Mouse (Mus musculus) small intestine, adult 2 months (tissue): Measurements from ENCODE around the gene C1s2.

Source experiments
- CTCF ChIP-seq: fragments of 200-500 bp; IDR thresholded peaks from 2 replicates; pipeline ENCODE4 v1.5.1; 2012; ENCODE audit warnings: low read depth, mild to moderate bottlenecking, control low read depth, inconsistent platforms, low read length, moderate library complexity, mixed read lengths; ENCODE audit not compliant: insufficient replicate concordance, insufficient read length; ENCODE audit errors: extremely low read depth
- POLR2A ChIP-seq: fragments of 200-500 bp; IDR thresholded peaks from 2 replicates; pipeline ENCODE4 v1.6.1; 2012; ENCODE audit warnings: low read depth, mild to moderate bottlenecking, control low read depth, inconsistent platforms, low read length, moderate library complexity

DNA sequence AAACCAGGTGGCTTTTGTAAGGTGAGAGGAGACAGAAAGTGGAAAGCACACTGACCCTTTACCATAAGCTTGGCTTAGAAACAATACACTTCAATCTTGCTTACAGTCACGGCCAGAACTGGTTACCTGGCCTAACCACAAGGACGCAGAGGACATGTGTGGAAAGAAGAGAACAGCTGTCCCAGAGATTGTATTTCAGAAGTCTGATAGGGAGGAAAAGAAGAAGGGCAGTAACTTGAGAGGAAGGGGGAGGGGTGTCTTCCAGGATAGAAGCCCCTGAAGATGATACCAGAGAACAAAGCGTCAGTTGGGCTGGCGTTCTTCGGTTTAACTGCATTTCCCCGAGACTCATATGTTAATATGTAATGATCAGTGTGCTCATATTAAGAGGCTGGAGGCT is 20.0 kb upstream of the C1s2 start:
- TF ChIP-seq CTCF (no peak), POLR2A (no peak)
